Mouse (Mus musculus): ENCODE measurements around the gene Utp3.

Gene Utp3

GRCm38 (mm10) chr5:88564501-88565147 is 10.4 kb downstream of the Utp3 start, which contains the start of gene Rufy3:
Gene Rufy3, plus strand, starts transcription at chr5:88565040.
- no peak for TF ChIP-seq GATA4 (IDR thresholded peaks at IDR 0.05; ENCODE audit: insufficient replicate concordance, low read length)

- no peak for TF ChIP-seq GATA4 (IDR thresholded peaks at IDR 0.05; ENCODE audit: insufficient replicate concordance, low read length)
These were observed 11.1 kb downstream of the Utp3 start for GRCm38 (mm10) chr5:88565148-88566033.

GRCm38 (mm10) chr5:88566034-88566841 is 12.0 kb downstream of the Utp3 start:
- no peak for TF ChIP-seq GATA4 (IDR thresholded peaks at IDR 0.05; ENCODE audit: insufficient replicate concordance, low read length)

GRCm38 (mm10) chr5:88569541-88569940 is 15.3 kb downstream of the Utp3 start:
- no peak for TF ChIP-seq GATA4 (IDR thresholded peaks at IDR 0.05; ENCODE audit: insufficient replicate concordance, low read length)

- TF ChIP-seq GATA4 (IDR thresholded peaks at IDR 0.05; ENCODE audit: insufficient replicate concordance, low read length): no peak
These were observed 20.6 kb downstream of the Utp3 start for GRCm38 (mm10) chr5:88574829-88575228.

- no peak for TF ChIP-seq GATA4 (IDR thresholded peaks at IDR 0.05; ENCODE audit: insufficient replicate concordance, low read length)
These were observed 21.5 kb downstream of the Utp3 start for GRCm38 (mm10) chr5:88575506-88576338.

- no peak for TF ChIP-seq GATA4 (IDR thresholded peaks at IDR 0.05; ENCODE audit: insufficient replicate concordance, low read length)
These were observed 26.4 kb downstream of the Utp3 start for GRCm38 (mm10) chr5:88580681-88581080.

GRCm38 (mm10) chr5:88581343-88581742 is 27.1 kb downstream of the Utp3 start:
- no peak for TF ChIP-seq GATA4 (IDR thresholded peaks at IDR 0.05; ENCODE audit: insufficient replicate concordance, low read length)

GRCm38 (mm10) chr5:88583271-88584031 is 29.2 kb downstream of the Utp3 start:
- TF ChIP-seq GATA4 (IDR thresholded peaks at IDR 0.05; ENCODE audit: insufficient replicate concordance, low read length): no peak

GRCm38 (mm10) chr5:88584061-88584460 is 29.8 kb downstream of the Utp3 start:
- TF ChIP-seq GATA4 (IDR thresholded peaks at IDR 0.05; ENCODE audit: insufficient replicate concordance, low read length): no peak

- TF ChIP-seq GATA4 (IDR thresholded peaks at IDR 0.05; ENCODE audit: insufficient replicate concordance, low read length): no peak
These were observed 32.3 kb downstream of the Utp3 start for GRCm38 (mm10) chr5:88586407-88587174.

GRCm38 (mm10) chr5:88587211-88587934 is 33.1 kb downstream of the Utp3 start:
- TF ChIP-seq GATA4 (IDR thresholded peaks at IDR 0.05; ENCODE audit: insufficient replicate concordance, low read length): no peak

All from liver, adult (tissue).